Mouse (Mus musculus) hindbrain, embryonic 11.5 days (tissue): Measurements from ENCODE around the gene Galntl6. TPM values are rescaled to one million over a fixed set of nuclear protein-coding genes. Genes with fewer than 3 reads are reported as not detected.
"Not testable (repeated sequence)": the region's sequence is repeated elsewhere in the genome, so short reads cannot be mapped to it uniquely, and the experiment has no call there.

Experiments
- ATAC-seq: fragments of 200-750 bp; cut with Nextera tagmentation; 2 replicates; pipeline ENCODE4 v1.8.0; 2017; ENCODE audit warnings: mild to moderate bottlenecking, moderate TSS enrichment, moderate library complexity; ENCODE audit not compliant: low FRiP score
- DNase-seq: peaks from one replicate; pipeline ENCODE4 v3.0.0-alpha.2; 2015; ENCODE audit warnings: low spot score
- H3K27ac ChIP-seq: fragments of 300-500 bp; sonication (generic); 2 replicates; pipeline ENCODE4 v1.5.1; 2014; ENCODE audit warnings: mild to moderate bottlenecking, low read depth, low read length
- H3K27me3 ChIP-seq: fragments of 300-500 bp; sonication (generic); 2 replicates; pipeline ENCODE4 v1.6.1; 2014; ENCODE audit warnings: mild to moderate bottlenecking, low read length, moderate library complexity, mixed read lengths; ENCODE audit not compliant: control insufficient read depth, insufficient read depth
- H3K36me3 ChIP-seq: fragments of 300-500 bp; sonication (generic); 2 replicates; pipeline ENCODE4 v1.6.1; 2014; ENCODE audit warnings: mild to moderate bottlenecking, low read length, moderate library complexity, mixed read lengths; ENCODE audit not compliant: control insufficient read depth, insufficient read depth
- H3K4me1 ChIP-seq: fragments of 300-500 bp; sonication (generic); replicated peaks from 2 replicates; pipeline ENCODE4 v1.6.1; 2014; ENCODE audit warnings: low read length, mixed read lengths; ENCODE audit not compliant: control insufficient read depth, insufficient read depth
- H3K4me2 ChIP-seq: fragments of 300-500 bp; sonication (generic); replicated peaks from 2 replicates; pipeline ENCODE4 v1.6.1; 2014; ENCODE audit warnings: mild to moderate bottlenecking, low read depth, low read length
- H3K4me3 ChIP-seq: fragments of 300-500 bp; sonication (generic); 2 replicates; pipeline ENCODE4 v1.5.1; 2014; ENCODE audit warnings: low read depth, low read length
- H3K9ac ChIP-seq: fragments of 300-500 bp; sonication (generic); 2 replicates; pipeline ENCODE4 v1.6.1; 2014; ENCODE audit warnings: low read depth, low read length
- H3K9me3 ChIP-seq: fragments of 300-500 bp; sonication (generic); 2 replicates; pipeline ENCODE4 v1.6.1; 2016; ENCODE audit warnings: low read length; ENCODE audit not compliant: control insufficient read depth
- WGBS: fragments of 180-500 bp; shearing (Covaris S2); extraction: QIAGEN DNeasy Blood & Tissue Kit; methylation state at CpG from one replicate; pipeline ENCODE4 v1.1.7; 2014; 5-methylcytosine and 5-hydroxymethylcytosine counted together
- polyA plus RNA-seq: library from polyadenylated mRNA; unstranded; fragments of >200 nt; fragmentation: Nextera tagmentation; extraction: Ambion mirVana; gene quantifications from 2 replicates; pipeline ENCODE4 v1.2.1, GENCODE M21; 2014

Galntl6 gene
- polyA plus RNA-seq, 1 experiment from 2014 or later = 0.66 TPM

GRCm38 (mm10) chr8:57765726-57766351 lies 1146.6 kb downstream of the Galntl6 start:
- no peak overlapping the region for H3K4me2 ChIP-seq
- ATAC-seq = 0 out of 2 replicates have a peak, but pooled peaks have one; percentile 30
- no peaks in the 10 kb centered on the region for H3K36me3 ChIP-seq

GRCm38 (mm10) chr8:57765192-57765591 lies 1147.2 kb downstream of the Galntl6 start:
- H3K36me3 ChIP-seq = no peaks in the 10 kb centered on the region
- no peak overlapping the region for H3K4me2 ChIP-seq
- ATAC-seq (no peak), DNase-seq (no peak)
- WGBS = 72% methylated on average over 4 of the region's 4 CpGs
- H3K27me3 ChIP-seq = no peaks in the 10 kb centered on the region
- H3K9me3 ChIP-seq = no peaks in the 10 kb centered on the region
- H3K4me1 ChIP-seq = 0 out of 2 replicates have a peak, but pooled peaks cover 3% of the 10 kb centered on the region
- no peak overlapping the region for H3K27ac ChIP-seq
- no peak overlapping the region for H3K4me3 ChIP-seq
- H3K9ac ChIP-seq = no peak overlapping the region

More at GRCm38 (mm10) chr8:57765726-57766351, 1146.6 kb downstream of the Galntl6 start:
- Histone ChIP-seq H3K9ac (no peak overlapping the region), H3K9me3 (no peaks in the 10 kb centered on the region), H3K4me1 (0 out of 2 replicates have a peak, but pooled peaks cover 3% of the 10 kb centered on the region), H3K27ac (no peak overlapping the region), H3K4me3 (no peak overlapping the region), H3K27me3 (no peaks in the 10 kb centered on the region)
- DNase-seq = peak; percentile 34
- 19% methylated on average over 13 of the region's 13 CpGs for WGBS

GRCm38 (mm10) chr8:57762622-57763021 lies 1149.8 kb downstream of the Galntl6 start:
- H3K4me1 ChIP-seq, H3K9me3 ChIP-seq, H3K4me2 ChIP-seq, DNase-seq, H3K27me3 ChIP-seq, H3K27ac ChIP-seq, H3K4me3 ChIP-seq, H3K9ac ChIP-seq, ATAC-seq, H3K36me3 ChIP-seq: not testable (repeated sequence)
- WGBS = 71% methylated on average over 2 of the region's 2 CpGs

GRCm38 (mm10) chr8:57760921-57761320 lies 1151.5 kb downstream of the Galntl6 start:
- no peak for ATAC-seq
- Histone ChIP-seq H3K9me3 (no peaks in the 10 kb centered on the region), H3K4me3 (no peak overlapping the region), H3K4me1 (0 out of 2 replicates have a peak, but pooled peaks cover 2% of the 10 kb centered on the region), H3K4me2 (no peak overlapping the region), H3K27ac (no peak overlapping the region), H3K9ac (no peak overlapping the region), H3K36me3 (no peaks in the 10 kb centered on the region), H3K27me3 (no peaks in the 10 kb centered on the region)
- no peak for DNase-seq
- WGBS = 72% methylated on average over 1 of the region's 1 CpGs

GRCm38 (mm10) chr8:57758857-57759256 lies 1153.6 kb downstream of the Galntl6 start:
- no peak for ATAC-seq
- DNase-seq = no peak
- no peak overlapping the region for H3K9ac ChIP-seq

GRCm38 (mm10) chr8:57757476-57757875 lies 1155.0 kb downstream of the Galntl6 start:
- Histone ChIP-seq H3K9ac (no peak overlapping the region), H3K27ac (no peak overlapping the region), H3K9me3 (no peaks in the 10 kb centered on the region), H3K27me3 (no peaks in the 10 kb centered on the region), H3K4me1 (no peaks in the 10 kb centered on the region), H3K4me2 (no peak overlapping the region), H3K36me3 (no peaks in the 10 kb centered on the region), H3K4me3 (no peak overlapping the region)
- DNase-seq (no peak), ATAC-seq (no peak)

More at GRCm38 (mm10) chr8:57758857-57759256, 1153.6 kb downstream of the Galntl6 start:
- Histone ChIP-seq H3K36me3 (no peaks in the 10 kb centered on the region), H3K27me3 (no peaks in the 10 kb centered on the region), H3K9me3 (no peaks in the 10 kb centered on the region), H3K27ac (no peak overlapping the region), H3K4me1 (no peaks in the 10 kb centered on the region), H3K4me3 (no peak overlapping the region), H3K4me2 (no peak overlapping the region)

GRCm38 (mm10) chr8:57754066-57754465 lies 1158.4 kb downstream of the Galntl6 start:
- H3K4me1 ChIP-seq = no peaks in the 10 kb centered on the region
- H3K4me3 ChIP-seq = no peak overlapping the region
- no peak overlapping the region for H3K9ac ChIP-seq
- no peaks in the 10 kb centered on the region for H3K27me3 ChIP-seq
- no peaks in the 10 kb centered on the region for H3K9me3 ChIP-seq
- H3K36me3 ChIP-seq = no peaks in the 10 kb centered on the region
- DNase-seq = no peak
- 71% methylated on average over 6 of the region's 6 CpGs for WGBS
- ATAC-seq = no peak
- H3K4me2 ChIP-seq = no peak overlapping the region
- H3K27ac ChIP-seq = no peak overlapping the region

- DNase-seq (no peak), ATAC-seq (no peak)
- no peak overlapping the region for H3K27ac ChIP-seq
- no peak overlapping the region for H3K4me3 ChIP-seq
- no peaks in the 10 kb centered on the region for H3K9me3 ChIP-seq
- 90% methylated on average over 12 of the region's 12 CpGs for WGBS
- no peaks in the 10 kb centered on the region for H3K27me3 ChIP-seq
- H3K4me2 ChIP-seq = no peak overlapping the region
- H3K36me3 ChIP-seq = no peaks in the 10 kb centered on the region
- no peak overlapping the region for H3K9ac ChIP-seq
- no peaks in the 10 kb centered on the region for H3K4me1 ChIP-seq
Observed at GRCm38 (mm10) chr8:57743636-57744035, 1168.8 kb downstream of the Galntl6 start.

GRCm38 (mm10) chr8:57741983-57742382 lies 1170.5 kb downstream of the Galntl6 start:
- Histone ChIP-seq H3K4me2 (no peak overlapping the region), H3K4me1 (no peaks in the 10 kb centered on the region), H3K36me3 (no peaks in the 10 kb centered on the region), H3K27ac (no peak overlapping the region), H3K9ac (no peak overlapping the region), H3K4me3 (no peak overlapping the region), H3K9me3 (no peaks in the 10 kb centered on the region), H3K27me3 (no peaks in the 10 kb centered on the region)
- DNase-seq (no peak), ATAC-seq (no peak)
- 76% methylated on average over 6 of the region's 6 CpGs for WGBS
